Mouse (Mus musculus) heart, embryonic 11.5 days (tissue): ENCODE results near the gene Pspn. TPM values are rescaled to one million over a fixed set of nuclear protein-coding genes. Genes with fewer than 3 reads are reported as not detected.

Source experiments
- polyA plus RNA-seq: library from polyadenylated mRNA; unstranded; fragments of >200 nt; fragmentation: Nextera tagmentation; extraction: Ambion mirVana; gene quantifications from 2 replicates; pipeline ENCODE4 v1.2.1, GENCODE M21; 2014

Pspn gene
- polyA plus RNA-seq, 1 experiment from 2014 or later: 0.50 TPM

Other genes with a start within 250 kb of the Pspn start
- gene Nrtn, start 242.5 kb downstream of the Pspn start, polyA plus RNA-seq: 4.6 and 5.2 TPM in 2 replicates
- 28.4 and 32.1 TPM in 2 replicates for gene Dus3l, start 235.3 kb downstream of the Pspn start, polyA plus RNA-seq
- 0.97 and 1.0 TPM in 2 replicates for gene Prr22, start 229.8 kb downstream of the Pspn start, polyA plus RNA-seq
- gene Rfx2, start 169.0 kb downstream of the Pspn start, polyA plus RNA-seq: 3.2 and 3.3 TPM in 2 replicates
- not detected in 2 replicates for gene Acsbg2, start 125.6 kb downstream of the Pspn start, polyA plus RNA-seq
- gene 1700061G19Rik, start 124.5 kb downstream of the Pspn start, polyA plus RNA-seq: 0.26 and 0.44 TPM in 2 replicates
- gene Mllt1, start 64.6 kb downstream of the Pspn start, polyA plus RNA-seq: 14.2 and 20.1 TPM in 2 replicates
- not detected in 2 replicates for gene Acer1, start 17.9 kb downstream of the Pspn start, polyA plus RNA-seq
- 124 and 130 TPM in 2 replicates for gene Clpp, start 9.7 kb downstream of the Pspn start, polyA plus RNA-seq
- 49.4 and 50.8 TPM in 2 replicates for gene Alkbh7, start 2.7 kb downstream of the Pspn start, polyA plus RNA-seq
- gene Gtf2f1, start 11.3 kb upstream of the Pspn start, polyA plus RNA-seq: 40.0 and 41.3 TPM in 2 replicates
- gene Gm17949, start 11.5 kb upstream of the Pspn start, polyA plus RNA-seq: 0.17 and 0.18 TPM in 2 replicates
- gene Khsrp, start 31.5 kb upstream of the Pspn start, polyA plus RNA-seq: 28.8 and 33.5 TPM in 2 replicates
- not detected in 2 replicates for gene Slc25a41, start 41.6 kb upstream of the Pspn start, polyA plus RNA-seq
- gene Crb3, start 59.1 kb upstream of the Pspn start, polyA plus RNA-seq: 0.31 and 0.72 TPM in 2 replicates
- 11.6 and 13.3 TPM in 2 replicates for gene Slc25a23, start 59.8 kb upstream of the Pspn start, polyA plus RNA-seq
- 0.49 and 0.58 TPM in 2 replicates for gene Dennd1c, start 78.5 kb upstream of the Pspn start, polyA plus RNA-seq
- 12.2 and 15.6 TPM in 2 replicates for gene Tubb4a, start 87.8 kb upstream of the Pspn start, polyA plus RNA-seq
- gene Tnfsf9, start 105.3 kb upstream of the Pspn start, polyA plus RNA-seq: 5.5 and 6.7 TPM in 2 replicates
- gene Cd70, start 149.8 kb upstream of the Pspn start, polyA plus RNA-seq: not detected in 2 replicates
- gene Tnfsf14, start 194.2 kb upstream of the Pspn start, polyA plus RNA-seq: 0.27 and 0.46 TPM in 2 replicates
- 1.3 and 1.6 TPM in 2 replicates for gene C3, start 228.1 kb upstream of the Pspn start, polyA plus RNA-seq
- gene Gpr108, start 248.4 kb upstream of the Pspn start, polyA plus RNA-seq: 24.0 and 24.7 TPM in 2 replicates
- gene Trip10, start 249.4 kb upstream of the Pspn start, polyA plus RNA-seq: 35.1 and 36.9 TPM in 2 replicates